Mouse (Mus musculus) liver, adult 2 months (tissue): ENCODE measurements around the gene Tedc2. TPM values are rescaled to one million over a fixed set of nuclear protein-coding genes. Genes with fewer than 3 reads are reported as not detected.

ENCODE experiments used
- DNase-seq: peaks from one replicate; pipeline ENCODE4 v3.0.0-alpha.2; 2011; ENCODE audit warnings: low read depth, low spot score; ENCODE audit errors: extremely low read depth
- H3K27ac ChIP-seq: fragments of 200-500 bp; replicated peaks from 2 replicates; pipeline ENCODE4 v1.5.1; 2012; ENCODE audit warnings: low read depth, mild to moderate bottlenecking, control low read depth, inconsistent platforms, low read length; ENCODE audit not compliant: insufficient read depth
- H3K27me3 ChIP-seq: fragments of 200-500 bp; 2 replicates; pipeline ENCODE4 v1.6.1; 2012; ENCODE audit warnings: mild to moderate bottlenecking, moderate library complexity, low read length, inconsistent platforms; ENCODE audit not compliant: control insufficient read depth, insufficient read depth
- H3K36me3 ChIP-seq: fragments of 200-500 bp; 2 replicates; pipeline ENCODE4 v1.6.1; 2012; ENCODE audit warnings: low read length, inconsistent platforms; ENCODE audit not compliant: control insufficient read depth, insufficient read depth
- H3K4me1 ChIP-seq: fragments of 200-500 bp; 2 replicates; pipeline ENCODE4 v1.6.1; 2011; ENCODE audit warnings: low read length; ENCODE audit not compliant: control insufficient read depth, insufficient read depth
- H3K4me3 ChIP-seq: fragments of 200-500 bp; 2 replicates; pipeline ENCODE4 v1.5.1; 2011; ENCODE audit warnings: low read depth, mild to moderate bottlenecking, control low read depth, low read length, moderate library complexity; ENCODE audit not compliant: insufficient read depth
- H3K79me2 ChIP-seq: fragments of 200-500 bp; 2 replicates; pipeline ENCODE4 v1.6.1; 2012; ENCODE audit warnings: inconsistent platforms, mild to moderate bottlenecking, low read length, moderate library complexity; ENCODE audit not compliant: control insufficient read depth, insufficient read depth
- H3K9ac ChIP-seq: fragments of 200-500 bp; 2 replicates; pipeline ENCODE4 v1.6.1; 2012; ENCODE audit warnings: low read depth, mild to moderate bottlenecking, control low read depth, inconsistent platforms, low read length
- CTCF ChIP-seq: fragments of 200-500 bp; IDR thresholded peaks from 2 replicates; pipeline ENCODE4 v1.5.1; 2011; ENCODE audit warnings: low read depth, low read length, control low read depth
- POLR2A ChIP-seq: fragments of 200-500 bp; IDR thresholded peaks from 2 replicates; pipeline ENCODE4 v1.6.1; 2011; ENCODE audit warnings: low read length, control low read depth; ENCODE audit not compliant: insufficient read depth; ENCODE audit errors: extremely low read depth
- WGBS: fragments of 180-500 bp; shearing (Covaris S2); methylation state at CpG from one replicate; pipeline ENCODE4 v1.1.7; 2018; 5-methylcytosine and 5-hydroxymethylcytosine counted together
- polyA plus RNA-seq: library from polyadenylated mRNA; depleted of rRNA; stranded (reverse); fragments of >200 nt; gene quantifications from 2 replicates; pipeline ENCODE4 v1.2.3, GENCODE M21; 2012
- total RNA-seq: library from RNA; depleted of rRNA; stranded (reverse); fragments of >200 nt; gene quantifications from 2 replicates; pipeline ENCODE4 v1.2.3, GENCODE M21; 2014

Tedc2 gene
- total and polyA plus RNA-seq, 2 experiments, result 53.2 to 61.4 TPM

GRCm38 (mm10) chr17:24174259-24174658 is 46.4 kb downstream of the Tedc2 start:
- Histone ChIP-seq H3K4me3 (no peak overlapping the region), H3K27ac (no peak overlapping the region), H3K4me1 (peaks cover 5% of the 10 kb centered on the region), H3K79me2 (no peaks in the 10 kb centered on the region), H3K27me3 (no peaks in the 10 kb centered on the region), H3K9ac (no peak overlapping the region), H3K36me3 (0 out of 2 replicates have a peak, but pooled peaks cover 1% of the 10 kb centered on the region)
- WGBS, result 61% methylated on average over 3 of the region's 3 CpGs
- DNase-seq, result no peak
- no peak for TF ChIP-seq POLR2A
- no peak for TF ChIP-seq CTCF

- Histone ChIP-seq H3K27me3 (no peaks in the 10 kb centered on the region), H3K79me2 (peaks cover 7% of the 10 kb centered on the region), H3K9ac (no peak overlapping the region), H3K4me3 (no peak overlapping the region), H3K4me1 (peaks cover 5% of the 10 kb centered on the region), H3K36me3 (0 out of 2 replicates have a peak, but pooled peaks cover under 1% of the 10 kb centered on the region), H3K27ac (no peak overlapping the region)
- TF ChIP-seq POLR2A (no peak), CTCF (peak; percentile 73)
- WGBS, result 5% methylated on average over 3 of the region's 3 CpGs
- DNase-seq, result peak; percentile 69
Measured at GRCm38 (mm10) chr17:24173423-24173822, 47.2 kb downstream of the Tedc2 start.

- Histone ChIP-seq H3K79me2 (peaks cover 14% of the 10 kb centered on the region), H3K4me3 (no peak overlapping the region)
- 81% methylated on average over 4 of the region's 4 CpGs for WGBS
Measured at GRCm38 (mm10) chr17:24171738-24172137, 48.9 kb downstream of the Tedc2 start.

GRCm38 (mm10) chr17:24170729-24171128 is 49.9 kb downstream of the Tedc2 start:
- no peak overlapping the region for H3K9ac ChIP-seq
- no peak for TF ChIP-seq POLR2A
- no peak for TF ChIP-seq CTCF

More at GRCm38 (mm10) chr17:24171738-24172137, 48.9 kb downstream of the Tedc2 start:
- peaks cover 5% of the 10 kb centered on the region; the same call in 1 of the 2 replicates for H3K36me3 ChIP-seq
- DNase-seq, result no peak
- H3K27ac ChIP-seq, result peak overlapping the region; percentile 25
- peaks cover 12% of the 10 kb centered on the region for H3K4me1 ChIP-seq
- TF ChIP-seq POLR2A (no peak), CTCF (no peak)
- no peak overlapping the region for H3K9ac ChIP-seq
- no peaks in the 10 kb centered on the region for H3K27me3 ChIP-seq

GRCm38 (mm10) chr17:24170125-24170524 is 50.5 kb downstream of the Tedc2 start:
- peaks cover 14% of the 10 kb centered on the region for H3K4me1 ChIP-seq
- peak overlapping the region; percentile 54 for H3K27ac ChIP-seq
- no peak for DNase-seq
- H3K79me2 ChIP-seq, result peaks cover 14% of the 10 kb centered on the region
- WGBS, result 51% methylated on average over 3 of the region's 3 CpGs
- TF ChIP-seq POLR2A, result no peak
- TF ChIP-seq CTCF, result no peak
- no peak overlapping the region for H3K4me3 ChIP-seq
- H3K36me3 ChIP-seq, result peaks cover 8% of the 10 kb centered on the region; the same call in 1 of the 2 replicates
- no peaks in the 10 kb centered on the region for H3K27me3 ChIP-seq
- H3K9ac ChIP-seq, result peak overlapping the region; percentile 76; the same call in 1 of the 2 replicates

More at GRCm38 (mm10) chr17:24170729-24171128, 49.9 kb downstream of the Tedc2 start:
- H3K79me2 ChIP-seq, result peaks cover 14% of the 10 kb centered on the region
- H3K27ac ChIP-seq, result peak overlapping the region; percentile 34
- H3K4me3 ChIP-seq, result no peak overlapping the region
- H3K36me3 ChIP-seq, result peaks cover 8% of the 10 kb centered on the region; the same call in 1 of the 2 replicates
- WGBS, result 83% methylated on average over 5 of the region's 5 CpGs
- no peaks in the 10 kb centered on the region for H3K27me3 ChIP-seq
- H3K4me1 ChIP-seq, result peaks cover 14% of the 10 kb centered on the region
- DNase-seq, result no peak
